Mouse (Mus musculus) embryonic stem cell, embryonic (primary cell): ENCODE results near the gene Rnf8.

Source experiments
- CTCF ChIA-PET, 4 experiments: fragments of 300-600 bp in 2 of 4; fragments of 350-600 bp in 2 of 4; sonication (Branson Sonifier 250); formaldehyde crosslinking; loops; one replicate each; lab custom pipeline; 2022; ENCODE audit warnings: inconsistent platforms in 2 of 4; lab: Charles Lee
- POLR2A ChIA-PET, 4 experiments: fragments of 300-600 bp in 2 of 4; fragments of 350-600 bp in 2 of 4; sonication (Branson Sonifier 250); formaldehyde crosslinking; loops; one replicate each; lab custom pipeline; 2022; ENCODE audit warnings: antibody characterized with exemption in 4 of 4, inconsistent platforms in 1 of 4; lab: Charles Lee

The Rnf8 gene

DNA sequence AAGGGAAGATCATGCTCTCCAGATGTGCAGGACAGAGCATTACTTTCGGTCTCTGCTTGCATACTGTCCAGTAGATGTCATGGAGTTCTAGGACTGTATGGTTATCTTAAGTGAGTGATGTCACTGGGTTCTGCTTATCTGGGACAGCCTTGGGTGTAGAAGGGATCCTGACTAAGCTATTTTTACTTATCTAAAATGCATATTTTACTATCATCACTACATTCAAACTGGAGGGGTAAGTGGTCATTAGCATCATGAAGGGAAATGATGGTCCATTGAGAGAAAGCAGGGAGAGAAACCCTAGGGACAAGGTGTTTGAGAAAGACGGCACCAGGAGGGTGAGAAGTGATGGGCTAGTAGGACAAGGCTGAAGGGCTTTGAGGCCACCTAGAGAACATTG lies 43.7 kb downstream of the Rnf8 start:
- POLR2A ChIA-PET: interaction anchor here in 1 of 4 experiments (0.5 to 6.9 kb wide), 5 partner anchors 15 to 114 kb away, joined by 3 to 51 read pairs (median 3); no protein-coding TSS in a partner anchor
- CTCF ChIA-PET: no interaction called here

DNA sequence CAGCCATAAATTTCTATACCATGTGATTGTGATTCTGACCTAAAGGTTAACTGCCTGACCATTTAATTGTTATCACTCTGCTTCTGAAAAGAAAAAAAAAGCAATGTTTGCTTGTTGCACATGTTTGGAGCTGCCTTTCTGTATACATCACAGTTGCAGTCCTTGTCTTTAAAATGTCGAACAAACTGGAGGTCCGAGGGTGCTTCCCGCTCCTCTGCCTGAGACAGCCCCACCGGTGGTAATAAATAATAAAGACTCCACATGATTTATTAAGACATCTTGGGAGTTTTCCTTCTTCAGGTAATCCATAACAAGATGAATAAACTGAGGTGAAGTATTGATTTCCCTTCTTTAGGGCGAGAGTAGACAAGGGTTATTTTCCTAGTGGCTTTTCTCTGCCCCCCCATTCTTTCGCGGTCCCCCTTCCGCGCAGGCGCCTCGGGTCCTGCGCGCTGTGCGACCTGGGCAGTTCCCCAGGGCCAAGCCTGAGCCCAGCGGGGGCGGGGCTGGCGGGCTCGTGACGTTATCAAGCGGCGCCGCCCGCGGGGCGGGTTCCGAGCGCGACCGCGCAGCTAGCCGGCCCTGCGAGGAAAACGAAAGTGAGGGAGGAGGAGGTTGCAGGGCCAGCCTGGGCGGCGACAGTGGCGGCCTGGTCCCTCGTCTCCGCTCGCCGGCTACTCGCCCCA lies 45.6 kb downstream of the Rnf8 start, which contains the start of gene Cmtr1:
Cmtr1 (plus strand) TSS at position 520 of the 686 bp plus-strand sequence.
- ChIA-PET POLR2A (interaction anchor here in 3 of 4 experiments (0.6 to 6.9 kb wide), 24 partner anchors 9 to 1808 kb away, joined by 3 to 51 read pairs (median 4); partner anchors contain the start of genes Gm28043 (in 1 of the 3) and Rnf8 (in 1 of the 3)), CTCF (interaction anchor here in 3 of 4 experiments (0.6 to 1.4 kb wide), 3 partner anchors 24 to 386 kb away, joined by 3 to 6 read pairs (median 4); no protein-coding TSS in a partner anchor)

DNA sequence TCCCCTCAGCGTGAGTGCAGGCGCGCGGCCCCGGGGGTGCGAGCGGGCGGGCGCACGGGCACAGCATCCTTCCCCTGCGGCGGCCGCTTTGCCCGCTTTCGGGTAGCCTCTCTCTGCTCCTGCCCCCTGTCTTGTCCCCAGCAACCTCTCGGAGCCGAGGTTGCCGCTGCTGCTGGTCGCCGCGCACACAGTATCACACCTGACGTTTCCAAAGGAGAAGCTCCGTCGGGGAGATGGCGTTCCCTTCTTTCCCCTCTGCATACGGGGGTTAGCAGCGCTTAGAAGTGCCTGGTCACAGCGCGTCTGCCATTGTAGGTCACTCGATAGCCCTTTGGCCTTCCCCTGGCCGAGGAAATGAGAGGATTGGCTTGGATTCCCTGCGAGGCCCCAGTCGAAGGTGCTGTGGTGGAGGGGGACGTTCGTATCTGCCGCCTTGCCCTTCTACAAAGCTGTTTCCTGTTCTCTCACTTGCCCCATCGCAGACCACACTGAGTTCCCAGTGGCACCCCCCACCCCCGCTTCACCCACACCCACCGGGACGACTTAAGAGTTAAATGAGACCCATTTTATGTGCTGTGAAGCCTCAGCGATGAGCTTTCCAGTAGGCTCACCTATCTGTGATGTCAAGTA lies 46.3 kb downstream of the Rnf8 start:
- ChIA-PET CTCF (interaction anchor here in 1 of 4 experiments (0.5 to 1.4 kb wide), 2 partner anchors 25 to 1476 kb away, joined by 3 to 6 read pairs; no protein-coding TSS in a partner anchor), POLR2A (interaction anchor here (0.6 to 6.9 kb wide), 20 partner anchors 9 to 1809 kb away, joined by 3 to 51 read pairs (median 3); partner anchors contain the start of genes Gm28043 (in 1 of the 4) and Rnf8 (in 1 of the 4))

DNA sequence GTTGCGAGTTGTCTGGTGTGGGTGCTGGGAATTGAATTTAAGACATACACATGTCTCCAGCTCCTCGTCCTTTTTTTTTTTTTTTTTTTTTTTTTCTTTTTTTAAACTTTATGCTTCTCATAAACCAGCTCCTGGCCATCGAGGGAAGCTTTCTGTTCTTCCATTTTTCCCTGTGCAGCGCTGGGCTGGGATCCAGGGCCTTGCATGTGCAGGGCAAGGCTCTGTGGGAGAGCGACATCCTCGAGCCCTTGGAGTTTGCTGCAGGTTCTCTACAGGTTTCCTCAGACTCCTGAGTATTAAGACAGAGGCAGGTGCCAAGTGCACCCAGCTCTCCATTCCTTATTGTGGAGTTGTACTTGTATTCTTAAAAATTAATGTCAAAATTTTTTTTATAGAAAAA lies 47.6 kb downstream of the Rnf8 start:
- ChIA-PET CTCF (interaction anchor here (0.6 kb wide), 4 partner anchors 120 to 1555 kb away, joined by 3 to 7 read pairs (median 4); no protein-coding TSS in a partner anchor), POLR2A (interaction anchor here (0.6 to 6.9 kb wide), 4 partner anchors 19 to 496 kb away, joined by 3 to 51 read pairs (median 4); no protein-coding TSS in a partner anchor)

DNA sequence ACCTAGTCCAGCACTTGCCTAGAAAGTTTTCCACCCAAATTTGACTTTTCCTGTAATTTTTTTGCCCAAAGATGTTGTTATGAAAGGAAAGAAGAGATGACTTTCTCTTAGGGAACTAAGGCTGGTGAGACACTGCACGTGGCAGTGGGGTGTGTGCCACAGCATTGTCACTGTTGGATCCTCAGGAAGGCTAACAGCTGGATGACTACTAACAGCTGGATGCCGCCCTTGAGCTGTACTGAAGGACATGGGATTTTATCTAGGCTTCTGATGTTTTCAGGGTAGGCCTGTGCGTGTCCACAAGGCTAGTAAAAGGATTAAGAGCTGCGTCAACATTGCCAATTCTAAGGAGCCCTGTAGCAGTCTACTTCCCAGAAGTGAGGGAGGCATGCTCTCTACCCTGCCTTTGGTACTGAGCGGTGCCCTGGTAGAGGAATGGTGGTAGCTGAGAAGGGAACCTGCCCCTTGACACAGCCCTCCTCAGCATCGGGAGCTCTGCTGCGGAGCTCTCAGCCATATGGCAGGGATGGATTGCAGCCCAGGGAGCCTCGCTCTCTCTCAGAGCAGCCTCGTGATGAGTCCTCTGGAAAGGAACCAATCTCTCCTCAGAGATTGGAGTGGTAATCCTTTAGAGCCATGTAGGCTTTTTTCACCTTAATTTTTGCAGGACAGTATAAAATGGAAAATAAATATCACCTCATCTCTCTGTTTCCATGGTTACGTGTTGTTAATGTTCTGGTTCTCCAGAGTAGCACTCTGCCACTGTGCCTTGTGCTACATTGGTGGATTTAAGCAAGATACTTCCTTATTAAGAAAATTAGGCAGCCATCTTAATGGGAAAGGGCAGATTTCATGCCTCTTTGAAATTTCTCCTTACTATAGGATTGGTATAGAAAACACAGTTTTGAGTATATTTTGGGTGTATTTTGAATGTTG lies 53.7 kb downstream of the Rnf8 start:
- POLR2A ChIA-PET: interaction anchor here in 2 of 4 experiments (0.5 to 1.0 kb wide), 4 partner anchors 11 to 53 kb away, joined by 3 read pairs; no protein-coding TSS in a partner anchor

DNA sequence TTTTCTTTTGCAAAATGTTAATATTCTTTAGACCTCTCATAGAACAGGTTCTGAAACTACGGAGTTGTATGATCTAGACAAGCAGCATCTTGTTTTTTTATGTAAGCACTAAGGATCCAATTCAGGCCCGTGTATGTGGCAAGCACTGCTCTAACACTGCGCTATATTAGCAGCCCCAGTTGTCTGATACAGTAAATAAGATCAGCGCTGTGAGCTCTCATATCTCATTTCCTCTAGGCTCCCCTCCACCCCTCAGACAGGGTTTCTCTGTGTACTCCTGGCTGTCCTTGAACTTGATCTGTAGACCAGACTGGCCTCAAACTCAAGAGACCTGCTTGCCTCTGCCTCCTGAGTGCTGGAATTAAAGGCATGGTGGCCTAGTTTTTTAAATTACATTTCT lies 54.4 kb downstream of the Rnf8 start:
- CTCF ChIA-PET: interaction anchor here in 1 of 4 experiments (0.6 kb wide), 1 partner anchor 189 kb away, joined by 3 read pairs; no protein-coding TSS in a partner anchor
- POLR2A ChIA-PET: interaction anchor here in 1 of 4 experiments (0.9 kb wide), 1 partner anchor 12 kb away, joined by 3 read pairs; no protein-coding TSS in a partner anchor

More for the DNA sequence above, 53.7 kb downstream of the Rnf8 start:
- CTCF ChIA-PET: interaction anchor here in 2 of 4 experiments (0.6 to 0.7 kb wide), 2 partner anchors 32 to 190 kb away, joined by 3 read pairs; no protein-coding TSS in a partner anchor

DNA sequence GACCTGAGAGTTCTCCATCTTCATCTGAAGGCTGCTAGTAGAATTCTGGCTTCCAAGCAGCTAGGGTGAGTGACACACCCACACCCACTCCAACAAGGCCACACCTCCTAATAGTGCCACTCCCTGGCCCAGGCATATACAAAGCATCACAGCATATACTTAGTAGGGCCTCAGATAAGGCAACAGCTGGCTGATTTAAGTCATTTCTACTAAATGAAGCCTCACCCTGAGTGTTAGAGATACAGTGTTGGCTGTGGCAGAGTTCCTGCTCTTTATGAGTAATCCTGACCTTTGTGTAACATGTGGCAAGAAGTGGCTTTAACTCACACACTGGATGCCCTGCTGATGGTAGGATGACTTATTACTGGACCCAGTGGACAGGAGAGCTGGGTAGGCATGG lies 55.3 kb downstream of the Rnf8 start:
- ChIA-PET CTCF (interaction anchor here in 1 of 4 experiments (1.0 kb wide), 1 partner anchor 34 kb away, joined by 3 read pairs; no protein-coding TSS in a partner anchor), POLR2A (interaction anchor here in 1 of 4 experiments (0.8 to 1.1 kb wide), 3 partner anchors 9 to 60 kb away, joined by 4 to 5 read pairs (median 5); partner anchors contain the start of genes Ccdc167 and Cmtr1)

DNA sequence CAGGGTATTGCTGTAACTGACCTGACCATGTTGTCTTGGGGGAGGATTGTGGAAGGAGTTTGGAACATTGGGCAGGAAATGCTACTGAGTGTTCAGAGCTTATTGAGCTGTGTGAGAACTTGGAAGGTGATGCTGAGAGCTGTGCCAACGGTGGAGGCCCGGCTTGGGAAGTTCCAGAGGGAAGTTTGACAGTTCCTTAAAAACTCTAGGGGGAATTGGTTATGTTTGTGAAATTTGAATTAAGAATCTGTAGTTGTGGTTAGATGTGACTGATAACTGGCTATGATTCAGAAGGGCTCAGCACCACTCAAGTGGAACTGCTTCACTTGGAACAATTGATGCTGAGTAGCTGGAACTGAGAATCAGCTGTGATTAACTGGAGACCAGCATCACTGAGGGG lies 56.4 kb downstream of the Rnf8 start:
- ChIA-PET POLR2A (interaction anchor here in 1 of 4 experiments (0.8 to 1.4 kb wide), 2 partner anchors 33 to 46 kb away, joined by 5 read pairs; partner anchors contain the start of gene Ccdc167), CTCF (interaction anchor here in 2 of 4 experiments (0.7 to 1.0 kb wide), 2 partner anchors 35 to 330 kb away, joined by 3 read pairs; no protein-coding TSS in a partner anchor)

DNA sequence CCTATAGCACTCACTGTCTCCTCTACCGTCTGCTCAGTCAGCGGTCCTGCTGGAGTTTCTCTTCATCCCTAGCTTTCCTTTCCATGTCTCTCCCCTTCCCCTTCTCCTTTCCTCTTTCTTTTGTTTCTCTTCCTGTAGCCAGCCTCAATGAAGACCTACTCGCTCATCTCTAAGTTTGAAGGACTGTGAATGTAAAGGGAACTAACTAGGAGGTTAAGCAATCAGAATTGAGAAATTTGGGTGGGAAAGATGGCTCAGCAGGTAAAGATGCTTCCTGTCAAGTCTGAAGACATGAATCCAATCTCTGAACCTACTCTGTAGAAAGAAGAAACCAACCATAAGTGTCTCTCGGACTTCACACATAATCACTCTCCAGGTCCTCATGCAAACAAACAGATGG lies 58.7 kb downstream of the Rnf8 start:
- CTCF ChIA-PET: no interaction called here
- POLR2A ChIA-PET: no interaction called here

DNA sequence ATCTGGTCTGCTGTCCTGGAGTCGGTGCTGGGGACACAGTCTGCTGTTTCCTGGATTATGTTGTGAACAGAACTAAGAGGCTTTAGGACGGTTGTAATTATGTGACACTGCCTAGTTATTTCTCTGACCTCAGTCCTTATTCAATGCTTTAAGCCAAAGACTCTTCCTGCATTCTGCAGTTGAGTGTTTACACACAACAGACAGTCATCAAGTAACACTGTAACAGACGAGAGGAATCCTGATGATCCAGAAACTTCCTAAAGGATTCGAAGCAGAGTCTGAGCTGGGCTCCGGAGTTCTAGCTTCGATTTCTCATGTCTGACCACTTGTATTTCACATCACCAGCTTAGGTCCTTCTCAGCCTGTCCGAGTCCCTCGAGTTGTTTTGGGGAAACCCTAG lies 63.9 kb downstream of the Rnf8 start:
- ChIA-PET POLR2A (interaction anchor here in 1 of 4 experiments (0.9 kb wide), 1 partner anchor 32 kb away, joined by 3 read pairs; no protein-coding TSS in a partner anchor), CTCF (no interaction called here)

DNA sequence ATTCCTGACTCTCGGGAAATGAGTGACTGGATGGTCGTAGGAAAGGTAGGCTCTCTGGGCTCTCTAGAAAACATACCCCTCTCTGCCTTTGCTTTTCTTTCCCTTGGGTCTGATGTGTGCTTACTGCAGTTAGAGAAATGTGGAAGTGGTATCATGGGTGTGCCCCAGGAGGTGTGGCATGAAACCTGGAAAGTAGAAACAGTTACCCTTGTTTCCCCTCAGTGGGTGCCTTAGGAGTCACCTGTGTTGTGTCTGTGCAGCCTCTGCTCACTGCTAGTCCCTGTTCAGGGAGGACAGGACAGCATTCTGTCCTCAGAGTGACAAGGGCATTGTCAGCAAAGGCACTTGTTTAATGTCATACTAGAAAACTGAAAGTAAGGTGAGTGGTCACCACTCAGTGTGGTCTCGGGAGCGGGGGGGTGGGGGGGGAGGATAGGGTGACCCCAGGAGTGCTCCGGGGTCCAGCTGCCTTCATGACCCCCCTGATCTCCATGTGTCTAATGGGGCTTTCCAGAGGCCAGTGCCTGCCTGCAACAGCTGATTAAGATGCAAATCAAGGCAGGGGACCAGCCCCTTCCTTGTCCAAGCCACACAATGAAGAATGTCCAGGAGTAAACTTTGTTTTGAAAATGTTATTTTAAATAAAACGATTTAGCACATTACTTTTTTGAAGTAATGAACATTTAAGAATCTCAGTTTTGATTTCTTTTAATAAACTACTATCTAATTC lies 64.6 kb downstream of the Rnf8 start:
- POLR2A ChIA-PET: interaction anchor here in 1 of 4 experiments (0.9 to 1.2 kb wide), 2 partner anchors 31 to 33 kb away, joined by 3 read pairs; no protein-coding TSS in a partner anchor
- CTCF ChIA-PET: interaction anchor here in 1 of 4 experiments (0.6 kb wide), 1 partner anchor 210 kb away, joined by 4 read pairs; no protein-coding TSS in a partner anchor

DNA sequence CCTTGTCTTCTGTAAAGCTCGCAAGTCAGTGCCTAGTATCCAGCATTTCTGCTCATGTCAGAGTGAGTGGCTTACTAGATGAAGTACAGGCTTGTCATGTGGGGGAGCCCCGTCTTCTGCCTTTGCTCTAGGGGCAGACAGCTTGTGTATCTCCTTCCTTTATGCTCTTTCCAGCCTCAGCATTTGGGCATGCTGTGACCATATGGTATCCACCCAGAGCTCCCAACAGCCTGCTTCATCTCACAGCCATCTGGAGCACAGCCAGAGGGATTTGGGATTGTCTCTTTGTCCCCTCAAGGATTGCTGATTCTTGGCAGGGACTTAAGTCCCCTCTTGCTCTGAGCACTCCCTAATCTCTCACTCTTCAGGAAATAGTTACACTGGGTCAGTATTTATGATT lies 65.6 kb downstream of the Rnf8 start:
- CTCF ChIA-PET: interaction anchor here in 2 of 4 experiments (0.5 to 0.9 kb wide), 2 partner anchors 82 to 259 kb away, joined by 3 read pairs; no protein-coding TSS in a partner anchor
- POLR2A ChIA-PET: interaction anchor here in 3 of 4 experiments (0.5 to 1.2 kb wide), 5 partner anchors 16 to 64 kb away, joined by 3 to 6 read pairs (median 3); no protein-coding TSS in a partner anchor

DNA sequence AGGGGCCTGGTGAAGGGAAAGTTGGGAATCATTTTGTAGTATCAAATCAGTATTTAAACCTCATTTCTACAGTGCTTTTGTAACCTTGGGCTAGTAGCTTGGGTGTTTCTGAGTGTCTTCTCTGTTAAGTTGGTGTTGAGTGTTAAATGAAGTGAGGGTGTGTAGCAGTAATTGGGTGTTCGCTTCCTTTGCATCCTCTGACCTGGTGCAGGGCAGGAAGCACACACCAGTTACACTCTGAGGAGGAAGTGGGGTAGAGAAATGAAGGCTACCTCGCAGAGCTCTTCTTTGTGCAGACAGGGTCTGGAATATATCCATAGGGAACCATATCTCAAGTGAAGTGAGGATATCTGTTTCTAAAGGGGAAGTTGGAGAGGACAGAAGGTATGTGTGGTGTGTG lies 66.3 kb downstream of the Rnf8 start:
- CTCF ChIA-PET: no interaction called here
- POLR2A ChIA-PET: interaction anchor here in 2 of 4 experiments (0.6 to 1.5 kb wide), 4 partner anchors 14 to 24 kb away, joined by 3 to 6 read pairs (median 4); partner anchors contain the start of gene Cmtr1 (in 1 of the 2)

DNA sequence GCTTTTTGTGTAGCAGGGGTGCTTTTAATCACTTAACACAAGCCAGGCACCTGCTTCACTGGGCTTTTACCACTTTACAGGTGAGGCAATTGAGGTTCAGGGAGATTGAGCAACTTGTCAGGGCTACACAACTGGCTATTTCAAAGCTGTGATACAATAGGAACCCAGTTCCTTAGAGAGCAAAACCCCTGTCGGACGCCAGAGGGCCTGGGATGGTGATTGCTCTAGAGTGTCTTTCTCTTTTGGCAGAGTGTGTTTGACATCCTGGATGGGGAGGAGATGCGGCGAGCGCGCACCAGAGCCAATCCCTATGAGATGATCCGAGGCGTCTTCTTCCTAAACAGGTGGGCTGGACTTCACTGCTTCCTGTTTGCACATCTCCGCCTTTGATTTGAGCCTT lies 67.1 kb downstream of the Rnf8 start:
- ChIA-PET POLR2A (interaction anchor here in 2 of 4 experiments (0.6 to 1.5 kb wide), 4 partner anchors 13 to 65 kb away, joined by 3 to 4 read pairs (median 3); no protein-coding TSS in a partner anchor), CTCF (no interaction called here)

DNA sequence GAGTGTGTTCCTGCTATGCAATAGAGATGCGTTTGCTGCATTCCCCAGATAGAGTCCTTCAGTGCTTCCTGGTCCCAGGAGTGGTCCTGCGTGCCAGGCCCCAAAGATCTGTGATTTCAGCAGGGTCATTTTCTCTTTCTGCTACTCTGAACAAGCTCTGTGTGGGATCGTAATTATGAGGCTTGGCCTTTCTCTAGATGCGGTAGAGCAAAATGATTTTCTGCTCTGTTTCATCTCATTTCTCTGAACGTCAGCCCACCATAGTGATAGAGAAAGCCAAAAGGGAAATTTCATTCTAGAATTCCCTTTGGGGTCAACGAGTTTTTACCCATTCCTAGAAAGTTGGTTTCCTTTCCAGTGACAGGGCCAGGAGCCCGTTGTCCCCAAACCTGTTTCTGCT lies 67.7 kb downstream of the Rnf8 start:
- CTCF ChIA-PET: no interaction called here
- POLR2A ChIA-PET: interaction anchor here in 3 of 4 experiments (0.7 to 1.5 kb wide), 4 partner anchors 12 to 65 kb away, joined by 3 to 7 read pairs (median 4); no protein-coding TSS in a partner anchor

DNA sequence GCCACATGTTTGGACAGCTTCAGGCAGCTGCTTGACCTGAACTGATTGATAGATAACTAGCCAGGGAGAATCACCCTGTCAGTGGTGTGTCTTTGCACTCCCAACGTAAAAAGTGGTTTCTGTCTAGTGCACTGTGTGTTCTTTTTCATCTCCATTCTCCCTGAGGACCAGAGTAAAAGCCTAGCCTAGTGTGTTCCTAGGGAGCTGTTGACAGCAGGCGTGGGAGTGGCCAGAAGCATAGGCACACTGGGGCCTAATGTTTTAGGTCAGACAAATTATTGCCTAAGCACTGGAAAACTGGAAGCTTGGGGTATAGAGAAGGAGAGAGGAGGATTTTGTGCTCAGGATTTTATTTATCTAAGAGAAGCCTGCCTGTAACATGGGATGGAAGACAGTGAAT lies 68.5 kb downstream of the Rnf8 start:
- POLR2A ChIA-PET: interaction anchor here in 2 of 4 experiments (0.8 to 1.5 kb wide), 2 partner anchors 11 to 16 kb away, joined by 3 to 7 read pairs; no protein-coding TSS in a partner anchor
- CTCF ChIA-PET: interaction anchor here in 1 of 4 experiments (0.8 kb wide), 1 partner anchor 312 kb away, joined by 3 read pairs; no protein-coding TSS in a partner anchor
